Mouse (Mus musculus): Measurements from ENCODE around the gene Mab21l3. TPM values are rescaled to one million over a fixed set of nuclear protein-coding genes. Genes with fewer than 3 reads are reported as not detected.

Mab21l3 gene
- total and polyA plus RNA-seq, 3 experiments, result 0.05 TPM; not detected in 2

DNA sequence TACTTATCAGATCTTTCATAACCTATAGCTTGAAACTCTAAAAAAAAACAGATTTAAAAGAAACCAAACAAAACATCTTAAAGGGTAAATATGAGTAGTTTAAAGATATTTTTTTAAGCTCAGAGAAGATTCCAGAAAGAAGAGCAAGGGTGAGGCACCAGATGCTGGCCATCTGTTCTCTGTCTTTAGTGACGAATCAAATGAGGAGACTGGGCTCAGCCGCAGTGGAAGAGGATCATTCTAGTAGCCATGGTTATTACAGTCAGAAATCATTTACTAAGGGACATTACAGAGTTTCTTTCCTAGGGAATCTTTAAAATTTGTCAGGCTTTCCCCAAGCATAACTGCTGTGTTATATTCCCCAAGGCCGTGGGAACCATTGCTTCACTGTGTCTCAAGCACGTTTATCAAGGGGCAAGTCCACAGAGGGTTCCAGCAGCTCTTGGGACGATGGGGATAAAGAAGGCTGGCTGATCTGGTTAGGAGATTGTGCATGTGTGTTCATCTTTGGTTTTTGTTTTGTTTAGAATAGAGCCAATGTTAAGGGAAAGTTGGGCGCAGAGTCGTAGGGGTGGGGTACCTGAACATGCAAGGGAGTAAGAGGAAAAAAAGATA is 24.4 kb upstream of the Mab21l3 start:
- TF ChIP-seq GATA2 (IDR thresholded peaks at IDR 0.05; ENCODE audit: borderline replicate concordance, low read depth, low read length) (no peak), CTCF (IDR thresholded peaks at IDR 0.05; ENCODE audit: low read depth, low read length) (no peak), TAL1 (conservative IDR thresholded peaks at IDR 0.05; ENCODE audit: low read depth, low read length) (no peak), POLR2AphosphoS5 (IDR thresholded peaks at IDR 0.05; ENCODE audit: insufficient replicate concordance, low read depth, low read length) (no peak), GATA1 (IDR thresholded peaks at IDR 0.05; ENCODE audit: borderline replicate concordance, low read length) (no peak)
- Histone ChIP-seq H3K4me3 (ENCODE audit: low read depth, low read length) (no peak overlapping the region), H3K4me1 (ENCODE audit: insufficient read depth, low read depth, low read length) (no peaks in the 10 kb centered on the region), H3K27me3 (ENCODE audit: insufficient read depth, low read length) (peaks cover 5% of the 10 kb centered on the region; the same call in 1 of the 2 replicates), H3K9me3 (replicated peaks) (no peaks in the 10 kb centered on the region), H3K36me3 (replicated peaks) (no peaks in the 10 kb centered on the region)
- ATAC-seq (ENCODE audit: extremely low read depth, insufficient number of reproducible peaks, low FRiP score, poor library complexity, severe bottlenecking) (no peak), DNase-seq (ENCODE audit: low spot score) (no peak)

GRCm38 (mm10) chr3:101871951-101872350 is 23.2 kb upstream of the Mab21l3 start:
- DNase-seq (ENCODE audit: low spot score) (no peak), ATAC-seq (ENCODE audit: extremely low read depth, insufficient number of reproducible peaks, low FRiP score, poor library complexity, severe bottlenecking) (no peak)
- peaks cover 5% of the 10 kb centered on the region; the same call in 1 of the 2 replicates for H3K27me3 ChIP-seq (ENCODE audit: insufficient read depth, low read length)
- H3K4me1 ChIP-seq (ENCODE audit: insufficient read depth, low read depth, low read length), result no peaks in the 10 kb centered on the region
- no peak overlapping the region for H3K4me3 ChIP-seq (ENCODE audit: low read depth, low read length)
- no peaks in the 10 kb centered on the region for H3K36me3 ChIP-seq (replicated peaks)
- no peaks in the 10 kb centered on the region for H3K9me3 ChIP-seq (replicated peaks)
- TF ChIP-seq CTCF (IDR thresholded peaks at IDR 0.05; ENCODE audit: low read depth, low read length) (no peak), TAL1 (conservative IDR thresholded peaks at IDR 0.05; ENCODE audit: low read depth, low read length) (no peak), GATA2 (IDR thresholded peaks at IDR 0.05; ENCODE audit: borderline replicate concordance, low read depth, low read length) (no peak), POLR2AphosphoS5 (IDR thresholded peaks at IDR 0.05; ENCODE audit: insufficient replicate concordance, low read depth, low read length) (no peak), GATA1 (IDR thresholded peaks at IDR 0.05; ENCODE audit: borderline replicate concordance, low read length) (no peak)

DNA sequence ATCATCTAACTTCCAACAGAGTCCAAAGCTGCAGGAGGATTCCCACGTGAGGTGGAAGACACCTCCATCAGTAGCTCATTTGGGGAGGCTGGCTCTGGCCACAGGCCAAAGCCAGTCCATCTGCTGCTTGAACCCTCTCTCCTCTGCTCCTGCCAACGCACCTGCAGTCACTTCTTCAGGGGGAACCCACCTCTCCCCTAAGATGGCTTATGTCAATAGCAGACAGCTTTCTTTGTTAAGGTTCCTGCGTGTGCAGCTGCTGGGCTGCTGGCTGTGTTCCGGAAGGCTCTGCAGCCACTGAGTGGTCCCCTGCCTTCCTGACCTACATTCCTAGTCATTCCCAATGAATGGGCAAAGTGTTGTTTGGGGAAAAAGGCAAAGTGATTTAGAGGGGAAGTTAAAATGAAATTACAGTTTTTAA is 18.3 kb upstream of the Mab21l3 start:
- H3K27me3 ChIP-seq (ENCODE audit: insufficient read depth, low read length), result peaks cover 1% of the 10 kb centered on the region; the same call in 1 of the 2 replicates
- TF ChIP-seq GATA2 (IDR thresholded peaks at IDR 0.05; ENCODE audit: borderline replicate concordance, low read depth, low read length) (no peak), POLR2AphosphoS5 (IDR thresholded peaks at IDR 0.05; ENCODE audit: insufficient replicate concordance, low read depth, low read length) (no peak), CTCF (IDR thresholded peaks at IDR 0.05; ENCODE audit: low read depth, low read length) (no peak), GATA1 (IDR thresholded peaks at IDR 0.05; ENCODE audit: borderline replicate concordance, low read length) (no peak), TAL1 (conservative IDR thresholded peaks at IDR 0.05; ENCODE audit: low read depth, low read length) (no peak)
- H3K4me3 ChIP-seq (ENCODE audit: low read depth, low read length), result no peak overlapping the region
- ATAC-seq (ENCODE audit: extremely low read depth, insufficient number of reproducible peaks, low FRiP score, poor library complexity, severe bottlenecking), result no peak
- no peaks in the 10 kb centered on the region for H3K36me3 ChIP-seq (replicated peaks)
- H3K4me1 ChIP-seq (ENCODE audit: insufficient read depth, low read depth, low read length), result no peaks in the 10 kb centered on the region
- no peaks in the 10 kb centered on the region for H3K9me3 ChIP-seq (replicated peaks)
- no peak for DNase-seq (ENCODE audit: low spot score)

DNA sequence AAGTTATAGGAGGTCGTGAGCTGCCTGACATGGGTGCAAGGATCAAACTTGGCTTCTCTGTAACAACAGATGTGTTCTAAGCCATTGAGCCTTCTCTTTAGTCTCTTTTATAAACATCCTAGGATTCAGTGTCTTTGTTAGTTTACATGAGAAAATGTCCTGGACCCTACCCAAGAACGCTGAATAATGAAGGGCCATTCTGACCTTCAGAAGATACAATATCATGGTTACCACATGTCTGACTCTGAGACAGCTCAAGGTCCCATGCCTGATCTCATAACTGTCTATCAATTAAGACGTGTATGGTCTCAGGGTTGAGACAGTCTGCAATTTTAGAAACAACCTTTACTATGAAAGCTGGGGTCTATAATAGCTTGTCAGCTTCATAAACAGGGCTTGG is 13.1 kb upstream of the Mab21l3 start:
- no peak overlapping the region for H3K4me3 ChIP-seq (ENCODE audit: low read depth, low read length)
- no peak for ATAC-seq (ENCODE audit: extremely low read depth, insufficient number of reproducible peaks, low FRiP score, poor library complexity, severe bottlenecking)

DNA sequence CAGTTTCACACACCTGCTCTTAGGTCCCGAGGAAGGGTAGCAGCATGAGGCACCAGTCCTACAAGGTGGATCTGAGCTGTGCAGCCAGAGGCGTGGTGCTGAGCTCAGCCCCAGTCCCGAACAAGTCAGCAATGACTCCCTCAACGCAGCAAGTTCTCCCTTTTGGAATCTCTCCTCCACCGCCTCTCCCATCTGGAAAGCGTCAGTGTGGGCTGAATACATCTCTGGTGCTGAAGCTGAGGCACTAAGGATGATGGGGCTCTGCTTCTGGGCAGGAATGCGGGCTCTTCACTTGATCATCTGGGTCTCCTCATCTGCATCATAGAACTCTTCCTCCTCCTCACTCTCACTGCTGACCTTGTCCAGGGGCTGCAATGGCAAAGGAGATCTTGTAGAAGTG is 11.4 kb upstream of the Mab21l3 start:
- no peaks in the 10 kb centered on the region for H3K36me3 ChIP-seq (replicated peaks)

More for the DNA sequence above, 13.1 kb upstream of the Mab21l3 start:
- TF ChIP-seq CTCF (IDR thresholded peaks at IDR 0.05; ENCODE audit: low read depth, low read length) (no peak), POLR2AphosphoS5 (IDR thresholded peaks at IDR 0.05; ENCODE audit: insufficient replicate concordance, low read depth, low read length) (no peak), TAL1 (conservative IDR thresholded peaks at IDR 0.05; ENCODE audit: low read depth, low read length) (no peak), GATA1 (IDR thresholded peaks at IDR 0.05; ENCODE audit: borderline replicate concordance, low read length) (no peak), GATA2 (IDR thresholded peaks at IDR 0.05; ENCODE audit: borderline replicate concordance, low read depth, low read length) (no peak)
- no peaks in the 10 kb centered on the region for H3K27me3 ChIP-seq (ENCODE audit: insufficient read depth, low read length)
- H3K36me3 ChIP-seq (replicated peaks), result no peaks in the 10 kb centered on the region
- H3K4me1 ChIP-seq (ENCODE audit: insufficient read depth, low read depth, low read length), result no peaks in the 10 kb centered on the region
- no peak for DNase-seq (ENCODE audit: low spot score)
- no peaks in the 10 kb centered on the region for H3K9me3 ChIP-seq (replicated peaks)

GRCm38 (mm10) chr3:101859740-101860139 is 11.0 kb upstream of the Mab21l3 start:
- Histone ChIP-seq H3K27me3 (ENCODE audit: insufficient read depth, low read length) (no peaks in the 10 kb centered on the region), H3K4me1 (ENCODE audit: insufficient read depth, low read depth, low read length) (no peaks in the 10 kb centered on the region), H3K36me3 (replicated peaks) (no peaks in the 10 kb centered on the region), H3K4me3 (ENCODE audit: low read depth, low read length) (no peak overlapping the region), H3K9me3 (replicated peaks) (no peaks in the 10 kb centered on the region)
- ATAC-seq (ENCODE audit: extremely low read depth, insufficient number of reproducible peaks, low FRiP score, poor library complexity, severe bottlenecking) (no peak), DNase-seq (ENCODE audit: low spot score) (no peak)
- no peak for TF ChIP-seq POLR2AphosphoS5 (IDR thresholded peaks at IDR 0.05; ENCODE audit: insufficient replicate concordance, low read depth, low read length)
- no peak for TF ChIP-seq CTCF (IDR thresholded peaks at IDR 0.05; ENCODE audit: low read depth, low read length)
- TF ChIP-seq GATA1 (IDR thresholded peaks at IDR 0.05; ENCODE audit: borderline replicate concordance, low read length), result no peak
- no peak for TF ChIP-seq GATA2 (IDR thresholded peaks at IDR 0.05; ENCODE audit: borderline replicate concordance, low read depth, low read length)
- TF ChIP-seq TAL1 (conservative IDR thresholded peaks at IDR 0.05; ENCODE audit: low read depth, low read length), result no peak

More for the DNA sequence above, 11.4 kb upstream of the Mab21l3 start:
- Histone ChIP-seq H3K4me1 (ENCODE audit: insufficient read depth, low read depth, low read length) (no peaks in the 10 kb centered on the region), H3K9me3 (replicated peaks) (no peaks in the 10 kb centered on the region), H3K27me3 (ENCODE audit: insufficient read depth, low read length) (no peaks in the 10 kb centered on the region), H3K4me3 (ENCODE audit: low read depth, low read length) (no peak overlapping the region)
- TF ChIP-seq POLR2AphosphoS5 (IDR thresholded peaks at IDR 0.05; ENCODE audit: insufficient replicate concordance, low read depth, low read length), result no peak
- no peak for TF ChIP-seq TAL1 (conservative IDR thresholded peaks at IDR 0.05; ENCODE audit: low read depth, low read length)
- no peak for TF ChIP-seq CTCF (IDR thresholded peaks at IDR 0.05; ENCODE audit: low read depth, low read length)
- TF ChIP-seq GATA2 (IDR thresholded peaks at IDR 0.05; ENCODE audit: borderline replicate concordance, low read depth, low read length), result no peak
- TF ChIP-seq GATA1 (IDR thresholded peaks at IDR 0.05; ENCODE audit: borderline replicate concordance, low read length), result no peak
- DNase-seq (ENCODE audit: low spot score) (no peak), ATAC-seq (ENCODE audit: extremely low read depth, insufficient number of reproducible peaks, low FRiP score, poor library complexity, severe bottlenecking) (no peak)

Measured in G1E (cell line).